Mouse (Mus musculus): Measurements from ENCODE around the gene Eif4e1b.
A peak's percentile ranks its signal among the peaks of the same experiment; 100 is the strongest.
"Not testable (repeated sequence)": the region's sequence is repeated elsewhere in the genome, so short reads cannot be mapped to it uniquely, and the experiment has no call there.

The Eif4e1b gene

GRCm38 (mm10) chr13:54760164-54760795, 23.5 kb upstream of the Eif4e1b start:
- peak; percentile 59 for DNase-seq

- no peak for DNase-seq
These were observed 22.9 kb upstream of the Eif4e1b start for GRCm38 (mm10) chr13:54760906-54761305.

GRCm38 (mm10) chr13:54765281-54766191, 18.3 kb upstream of the Eif4e1b start:
- DNase-seq, result peak; percentile 69

GRCm38 (mm10) chr13:54766192-54766768, 17.5 kb upstream of the Eif4e1b start, which contains the start of gene Sncb:
Sncb (minus strand) TSS chr13:54766595.
- peak; percentile 92 for DNase-seq

- no peak for DNase-seq
These were observed 16.8 kb upstream of the Eif4e1b start for GRCm38 (mm10) chr13:54767012-54767411.

GRCm38 (mm10) chr13:54780592-54780991, 3.2 kb upstream of the Eif4e1b start:
- peak; percentile 75 for DNase-seq

GRCm38 (mm10) chr13:54781086-54781485, 2.7 kb upstream of the Eif4e1b start:
- no peak for DNase-seq

- DNase-seq, result no peak
These were observed 563 bp upstream of the Eif4e1b start for GRCm38 (mm10) chr13:54783235-54783634.

- DNase-seq, result not testable (repeated sequence)
These were observed 3.8 kb downstream of the Eif4e1b start for GRCm38 (mm10) chr13:54787591-54787990.

- peak; percentile 98 for DNase-seq
These were observed 5.2 kb downstream of the Eif4e1b start, which contains the start of gene Tspan17 for GRCm38 (mm10) chr13:54788740-54789560. Tspan17 (plus strand) TSS chr13:54789377.

- DNase-seq, result peak; percentile 76
These were observed 6.0 kb downstream of the Eif4e1b start for GRCm38 (mm10) chr13:54789561-54790397.

- no peak for DNase-seq
These were observed 8.7 kb downstream of the Eif4e1b start for GRCm38 (mm10) chr13:54792259-54793230.

GRCm38 (mm10) chr13:54794002-54794577, 10.3 kb downstream of the Eif4e1b start:
- no peak for DNase-seq

- no peak for DNase-seq
These were observed 11.0 kb downstream of the Eif4e1b start for GRCm38 (mm10) chr13:54794843-54795242.

- no peak for DNase-seq
These were observed 13.6 kb downstream of the Eif4e1b start for GRCm38 (mm10) chr13:54797356-54797755.

GRCm38 (mm10) chr13:54797861-54798643, 14.3 kb downstream of the Eif4e1b start:
- DNase-seq, result no peak

GRCm38 (mm10) chr13:54798740-54799139, 14.9 kb downstream of the Eif4e1b start:
- DNase-seq, result no peak

GRCm38 (mm10) chr13:54799701-54800100, 15.9 kb downstream of the Eif4e1b start:
- DNase-seq, result peak; percentile 85

GRCm38 (mm10) chr13:54800206-54800605, 16.4 kb downstream of the Eif4e1b start:
- no peak for DNase-seq

All from cerebellum, adult 8-10 months (tissue).